Mouse (Mus musculus): ENCODE data around the gene Galnt2.

The Galnt2 gene

GRCm38 (mm10) chr8:124291693-124292092 is 60.5 kb downstream of the Galnt2 start:
- no peak for DNase-seq (ENCODE audit: low read depth, low spot score)

GRCm38 (mm10) chr8:124292965-124293364 is 61.8 kb downstream of the Galnt2 start:
- DNase-seq (ENCODE audit: low read depth, low spot score): no peak

- DNase-seq (ENCODE audit: low read depth, low spot score): no peak
These were observed 63.2 kb downstream of the Galnt2 start for GRCm38 (mm10) chr8:124294425-124294824.

- no peak for DNase-seq (ENCODE audit: low read depth, low spot score)
These were observed 63.7 kb downstream of the Galnt2 start for GRCm38 (mm10) chr8:124294900-124295299.

- no peak for DNase-seq (ENCODE audit: low read depth, low spot score)
These were observed 64.2 kb downstream of the Galnt2 start for GRCm38 (mm10) chr8:124295357-124295756.

GRCm38 (mm10) chr8:124301512-124301911 is 70.3 kb downstream of the Galnt2 start:
- no peak for DNase-seq (ENCODE audit: low read depth, low spot score)

GRCm38 (mm10) chr8:124301935-124302555 is 70.9 kb downstream of the Galnt2 start:
- DNase-seq (ENCODE audit: low read depth, low spot score): no peak

- DNase-seq (ENCODE audit: low read depth, low spot score): no peak
These were observed 72.2 kb downstream of the Galnt2 start for GRCm38 (mm10) chr8:124303211-124303902.

GRCm38 (mm10) chr8:124304141-124304540 is 73.0 kb downstream of the Galnt2 start:
- DNase-seq (ENCODE audit: low read depth, low spot score): no peak

- DNase-seq (ENCODE audit: low read depth, low spot score): peak; percentile 58
These were observed 75.4 kb downstream of the Galnt2 start for GRCm38 (mm10) chr8:124306574-124306973.

GRCm38 (mm10) chr8:124307700-124308099 is 76.5 kb downstream of the Galnt2 start:
- no peak for DNase-seq (ENCODE audit: low read depth, low spot score)

- DNase-seq (ENCODE audit: low read depth, low spot score): no peak
These were observed 79.3 kb downstream of the Galnt2 start for GRCm38 (mm10) chr8:124310509-124310908.

- no peak for DNase-seq (ENCODE audit: low read depth, low spot score)
These were observed 79.9 kb downstream of the Galnt2 start for GRCm38 (mm10) chr8:124311111-124311510.

- no peak for DNase-seq (ENCODE audit: low read depth, low spot score)
These were observed 80.5 kb downstream of the Galnt2 start for GRCm38 (mm10) chr8:124311723-124312122.

- no peak for DNase-seq (ENCODE audit: low read depth, low spot score)
These were observed 81.0 kb downstream of the Galnt2 start for GRCm38 (mm10) chr8:124312228-124312627.

GRCm38 (mm10) chr8:124314803-124315202 is 83.6 kb downstream of the Galnt2 start:
- DNase-seq (ENCODE audit: low read depth, low spot score): peak; percentile 78

GRCm38 (mm10) chr8:124316466-124317136 is 85.4 kb downstream of the Galnt2 start:
- no peak for DNase-seq (ENCODE audit: low read depth, low spot score)

- no peak for DNase-seq (ENCODE audit: low read depth, low spot score)
These were observed 86.0 kb downstream of the Galnt2 start for GRCm38 (mm10) chr8:124317191-124317682.

GRCm38 (mm10) chr8:124317821-124318220 is 86.6 kb downstream of the Galnt2 start:
- no peak for DNase-seq (ENCODE audit: low read depth, low spot score)

- no peak for DNase-seq (ENCODE audit: low read depth, low spot score)
These were observed 87.6 kb downstream of the Galnt2 start for GRCm38 (mm10) chr8:124318612-124319315.

- no peak for DNase-seq (ENCODE audit: low read depth, low spot score)
These were observed 88.1 kb downstream of the Galnt2 start for GRCm38 (mm10) chr8:124319316-124319652.

- no peak for DNase-seq (ENCODE audit: low read depth, low spot score)
These were observed 90.1 kb downstream of the Galnt2 start for GRCm38 (mm10) chr8:124321227-124321840.
